Mouse (Mus musculus) myocyte (in vitro differentiated cells): ENCODE measurements at regions not wholly inside any gene's neighbourhood (a gene's known extent, or its start where the extent isn't known, plus 50 kb on each side); places are given as distances from the start of the nearest gene placed in this dataset.

ENCODE experiments used
- H3K27me3 ChIP-seq: one replicate; pipeline ENCODE4 v1.6.1; 2011; ENCODE audit not compliant: control insufficient read depth, insufficient read depth, insufficient read length
- H3K36me3 ChIP-seq: one replicate; pipeline ENCODE4 v1.6.1; 2011; ENCODE audit not compliant: control insufficient read depth, insufficient read depth
- H3K4me2 ChIP-seq: one replicate; pipeline ENCODE4 v1.6.1; 2011; ENCODE audit warnings: low read depth, control low read depth
- H3K4me3 ChIP-seq: one replicate; pipeline ENCODE4 v1.5.1; 2011; ENCODE audit warnings: mild to moderate bottlenecking, control low read depth, moderate library complexity
- H3K79me2 ChIP-seq: one replicate; pipeline ENCODE4 v1.6.1; 2011; ENCODE audit not compliant: control insufficient read depth, insufficient read depth
- H3ac ChIP-seq: one replicate; pipeline ENCODE4 v1.6.1; 2011; ENCODE audit not compliant: control insufficient read depth, insufficient read length
- CEBPB ChIP-seq: IDR thresholded peaks from 2 replicates; pipeline ENCODE4 v1.6.1; 2011; ENCODE audit warnings: mild to moderate bottlenecking, moderate library complexity; ENCODE audit not compliant: poor library complexity, insufficient read depth, severe bottlenecking
- E2F4 ChIP-seq: IDR thresholded peaks from one replicate; pipeline ENCODE4 v1.6.1; 2011; ENCODE audit warnings: mild to moderate bottlenecking, control low read depth, moderate library complexity; ENCODE audit not compliant: insufficient read depth
- MAX ChIP-seq: IDR thresholded peaks from one replicate; pipeline ENCODE4 v1.6.1; 2011; ENCODE audit warnings: low read depth, mild to moderate bottlenecking, control low read depth
- MYOD1 ChIP-seq, 3 experiments: IDR thresholded peaks; one replicate each; pipeline ENCODE4 v1.6.1; 2011; ENCODE audit warnings: control low read depth in 2 of 3, low read depth in 2 of 3, mild to moderate bottlenecking in 2 of 3, moderate library complexity in 1 of 3; ENCODE audit not compliant: insufficient read length in 2 of 3, control insufficient read depth in 1 of 3
- MYOG ChIP-seq, 3 experiments: IDR thresholded peaks; one replicate each; pipeline ENCODE4 v1.6.1; 2011; ENCODE audit warnings: control low read depth in 2 of 3, low read depth in 2 of 3, mild to moderate bottlenecking in 2 of 3; ENCODE audit not compliant: insufficient read length in 2 of 3, control insufficient read depth in 1 of 3, insufficient read depth in 1 of 3
- POLR2A ChIP-seq: IDR thresholded peaks from one replicate; pipeline ENCODE4 v1.6.1; 2011; ENCODE audit warnings: low read depth, mild to moderate bottlenecking, control low read depth, moderate library complexity; ENCODE audit not compliant: insufficient read length
- POLR2AphosphoS2 ChIP-seq: IDR thresholded peaks from one replicate; pipeline ENCODE4 v1.6.1; 2011; ENCODE audit warnings: low read depth, control low read depth; ENCODE audit not compliant: insufficient read length
- REST ChIP-seq: IDR thresholded peaks from one replicate; pipeline ENCODE4 v1.6.1; 2011; ENCODE audit warnings: mild to moderate bottlenecking, control low read depth, moderate library complexity; ENCODE audit not compliant: insufficient read depth, insufficient read length
- SRF ChIP-seq: IDR thresholded peaks from one replicate; pipeline ENCODE4 v1.6.1; 2011; ENCODE audit warnings: low read depth; ENCODE audit not compliant: control insufficient read depth, insufficient read length
- TCF12 ChIP-seq: IDR thresholded peaks from one replicate; pipeline ENCODE4 v1.6.1; 2011; ENCODE audit warnings: mild to moderate bottlenecking, control low read depth; ENCODE audit not compliant: poor library complexity, insufficient read depth, severe bottlenecking
- TCF3 ChIP-seq: IDR thresholded peaks from one replicate; pipeline ENCODE4 v1.6.1; 2011; ENCODE audit warnings: low read depth, control low read depth; ENCODE audit not compliant: insufficient read length
- USF1 ChIP-seq: IDR thresholded peaks from one replicate; pipeline ENCODE4 v1.6.1; 2011; ENCODE audit warnings: low read depth, mild to moderate bottlenecking, control low read depth, moderate library complexity

DNA sequence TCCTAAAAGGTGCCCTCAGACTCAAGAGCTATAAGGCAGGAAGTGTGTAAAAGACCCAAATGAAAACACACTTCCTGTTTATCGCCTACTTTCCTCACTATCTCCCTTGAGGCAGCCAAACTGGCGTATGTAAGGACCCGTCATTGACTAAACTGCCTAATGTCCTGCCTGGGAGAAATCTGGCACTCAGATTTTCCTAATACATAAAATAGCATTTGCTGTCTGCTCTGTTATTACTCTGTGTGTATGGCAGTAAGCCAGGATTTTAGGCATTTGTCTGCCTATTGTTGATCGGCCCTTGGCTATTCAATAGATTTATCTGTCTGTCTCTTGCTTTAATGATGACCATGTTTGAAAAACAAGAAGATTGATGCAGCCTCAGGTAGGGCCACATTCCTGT lies 857.8 kb downstream of the Kcna4 start:
- Histone ChIP-seq H3K36me3 (no peaks in the 10 kb centered on the region), H3K27me3 (no peaks in the 10 kb centered on the region), H3K79me2 (no peaks in the 10 kb centered on the region), H3ac (no peak overlapping the region), H3K4me3 (no peak overlapping the region), H3K4me2 (no peak overlapping the region)
- TF ChIP-seq SRF (no peak), CEBPB (no peak), TCF3 (no peak), MYOG (IDR thresholded peaks at IDR 0.05; ENCODE audit: control insufficient read depth in 1 of 3, insufficient read depth in 1 of 3, insufficient read length in 2 of 3, low read depth in 2 of 3) (no peak), E2F4 (no peak), MYOD1 (IDR thresholded peaks at IDR 0.05; ENCODE audit: control insufficient read depth in 1 of 3, insufficient read length in 2 of 3, low read depth in 2 of 3) (no peak), POLR2A (no peak), POLR2AphosphoS2 (no peak), USF1 (no peak), TCF12 (no peak), REST (no peak), MAX (no peak)

DNA sequence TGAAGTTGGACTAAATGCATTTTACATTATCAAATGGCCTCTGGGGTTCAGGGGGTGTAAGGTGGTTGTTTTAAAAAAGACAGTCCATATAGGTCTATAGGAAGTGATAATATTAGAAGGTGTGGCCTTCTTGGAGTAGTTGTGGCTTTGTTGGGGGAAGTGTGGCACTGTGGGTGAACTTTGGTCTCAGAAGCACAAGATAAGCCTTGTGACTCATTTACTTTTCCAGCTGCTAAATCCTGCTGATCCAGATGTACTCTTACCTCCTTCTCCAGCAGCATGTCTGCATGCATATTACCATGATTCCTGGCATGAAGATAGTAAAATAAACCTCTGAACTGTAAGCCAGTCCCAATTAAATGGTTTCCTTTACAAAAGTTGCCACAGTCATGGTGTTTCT lies 865.8 kb downstream of the Kcna4 start:
- TF ChIP-seq TCF3 (no peak), SRF (no peak), CEBPB (no peak)
- no peak overlapping the region for H3K4me2 ChIP-seq
- no peaks in the 10 kb centered on the region for H3K79me2 ChIP-seq
- H3ac ChIP-seq: no peak overlapping the region
- H3K27me3 ChIP-seq: no peaks in the 10 kb centered on the region
- H3K4me3 ChIP-seq: no peak overlapping the region
- H3K36me3 ChIP-seq: no peaks in the 10 kb centered on the region

DNA sequence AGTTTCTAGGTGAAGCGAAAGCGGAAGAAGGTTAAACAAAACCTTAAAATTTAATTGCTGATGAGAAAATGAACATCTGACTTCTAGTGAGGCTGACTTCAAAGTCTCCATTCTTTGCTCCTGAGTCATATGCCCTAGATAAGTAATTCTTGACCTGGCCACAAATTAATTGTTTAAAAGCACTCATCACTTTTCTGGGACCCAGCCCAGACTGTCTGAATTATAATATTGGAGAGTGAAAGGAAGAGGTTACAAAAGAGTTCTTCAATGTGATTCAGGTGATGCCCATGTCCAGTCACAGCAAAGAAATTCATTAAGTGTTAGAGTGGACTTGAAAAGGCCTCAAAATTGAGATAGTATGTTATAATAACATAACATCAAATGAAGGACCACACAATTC lies 867.3 kb downstream of the Kcna4 start:
- H3ac ChIP-seq: no peak overlapping the region
- TF ChIP-seq E2F4 (no peak), MYOD1 (IDR thresholded peaks at IDR 0.05; ENCODE audit: control insufficient read depth in 1 of 3, insufficient read length in 2 of 3, low read depth in 2 of 3) (no peak), MAX (no peak), MYOG (IDR thresholded peaks at IDR 0.05; ENCODE audit: control insufficient read depth in 1 of 3, insufficient read depth in 1 of 3, insufficient read length in 2 of 3, low read depth in 2 of 3) (no peak), POLR2A (no peak), POLR2AphosphoS2 (no peak), REST (no peak), CEBPB (no peak), TCF12 (no peak), USF1 (no peak), TCF3 (no peak), SRF (no peak)
- H3K27me3 ChIP-seq: no peaks in the 10 kb centered on the region
- H3K36me3 ChIP-seq: no peaks in the 10 kb centered on the region
- H3K4me3 ChIP-seq: no peak overlapping the region
- H3K79me2 ChIP-seq: no peaks in the 10 kb centered on the region
- no peak overlapping the region for H3K4me2 ChIP-seq

DNA sequence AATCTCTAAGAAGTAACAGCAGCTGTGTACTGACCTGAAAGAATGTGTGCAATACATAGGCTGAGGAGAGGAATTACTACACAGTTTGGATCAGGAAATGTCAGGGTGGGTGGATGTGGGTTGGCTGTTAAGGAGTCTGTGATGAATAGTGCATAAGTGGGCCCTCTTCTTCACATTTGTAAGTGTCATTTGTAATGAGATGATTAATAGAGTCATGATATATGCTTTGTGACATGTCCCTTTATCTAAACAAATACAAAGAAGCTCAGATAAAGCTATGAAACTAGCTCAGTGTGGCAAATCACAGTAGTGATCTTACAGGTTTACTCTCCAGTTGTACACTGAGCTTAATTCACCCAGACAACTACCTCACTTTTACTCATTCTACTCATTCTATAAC lies 867.9 kb downstream of the Kcna4 start:
- Histone ChIP-seq H3K4me2 (no peak overlapping the region), H3K79me2 (no peaks in the 10 kb centered on the region), H3K36me3 (no peaks in the 10 kb centered on the region), H3K4me3 (no peak overlapping the region), H3K27me3 (no peaks in the 10 kb centered on the region), H3ac (no peak overlapping the region)
- TF ChIP-seq SRF (no peak), POLR2A (no peak)

DNA sequence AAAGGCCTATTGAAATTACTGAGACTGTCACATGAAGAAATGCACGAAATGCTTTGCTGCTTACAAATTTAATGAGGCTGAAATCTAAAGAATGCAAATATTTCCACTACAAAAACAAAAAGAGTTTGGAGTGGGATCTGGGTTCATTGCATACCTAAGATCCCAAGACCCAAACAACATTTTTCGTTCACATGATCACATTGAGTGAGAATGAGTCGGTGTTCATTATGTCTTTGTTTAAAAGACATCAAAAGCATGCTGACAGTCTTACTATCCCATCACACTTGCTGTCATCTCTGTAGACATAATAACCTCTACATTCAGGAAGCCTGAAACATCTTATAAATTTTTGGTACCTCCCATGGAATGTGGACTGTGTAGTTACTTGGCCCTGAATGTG lies 870.4 kb downstream of the Kcna4 start:
- Histone ChIP-seq H3ac (no peak overlapping the region), H3K79me2 (no peaks in the 10 kb centered on the region), H3K27me3 (no peaks in the 10 kb centered on the region), H3K36me3 (no peaks in the 10 kb centered on the region), H3K4me2 (no peak overlapping the region), H3K4me3 (no peak overlapping the region)
- TF ChIP-seq USF1 (no peak), MYOG (IDR thresholded peaks at IDR 0.05; ENCODE audit: control insufficient read depth in 1 of 3, insufficient read depth in 1 of 3, insufficient read length in 2 of 3, low read depth in 2 of 3) (no peak), TCF3 (no peak)

DNA sequence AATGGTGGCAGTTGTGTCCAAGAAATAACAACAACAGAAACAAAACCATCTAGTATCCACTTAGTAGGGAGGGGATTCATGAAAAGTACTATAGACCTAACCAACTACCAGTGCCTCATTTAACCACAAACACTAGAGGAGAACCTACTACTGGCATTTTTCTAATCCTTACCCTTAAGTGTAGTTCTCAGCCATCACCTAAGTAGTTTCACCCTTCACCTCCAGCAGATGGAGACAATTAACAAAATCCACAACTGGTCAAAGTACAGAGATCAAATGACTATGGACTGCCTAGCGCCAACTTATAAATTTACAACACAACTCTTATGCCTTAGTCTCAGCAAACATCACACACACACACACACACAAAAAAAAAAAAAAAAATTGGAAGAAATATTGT lies 874.6 kb downstream of the Kcna4 start:
- Histone ChIP-seq H3K79me2 (no peaks in the 10 kb centered on the region), H3K4me3 (no peak overlapping the region), H3K27me3 (no peaks in the 10 kb centered on the region), H3K4me2 (no peak overlapping the region), H3ac (no peak overlapping the region), H3K36me3 (no peaks in the 10 kb centered on the region)
- no peak for TF ChIP-seq E2F4
- TF ChIP-seq MAX: no peak
- TF ChIP-seq TCF12: no peak
- no peak for TF ChIP-seq POLR2A
